Mouse (Mus musculus): ENCODE measurements around the gene Map3k20. TPM values are rescaled to one million over a fixed set of nuclear protein-coding genes. Genes with fewer than 3 reads are reported as not detected.

Map3k20 gene
- 10 to 100 TPM; 20.3 to 24.0 TPM for total RNA-seq (2023)

GRCm38 (mm10) chr2:72285256-72285887 is at the start of gene Map3k20:
Map3k20 (plus strand) TSS chr2:72285637.

GRCm38 (mm10) chr2:72475797-72476485 is 190.5 kb downstream of the Map3k20 start, which contains the start of gene Cdca7:
Cdca7 (plus strand) TSS chr2:72476159.

Other genes starting within 250 kb of the Map3k20 start
- 10 to 100 TPM; 39.6 to 39.9 TPM for gene Cdca7, start 190.5 kb downstream of the Map3k20 start, total RNA-seq (2023)